Mouse (Mus musculus): ENCODE measurements around the gene Lkaaear1.

DNA sequence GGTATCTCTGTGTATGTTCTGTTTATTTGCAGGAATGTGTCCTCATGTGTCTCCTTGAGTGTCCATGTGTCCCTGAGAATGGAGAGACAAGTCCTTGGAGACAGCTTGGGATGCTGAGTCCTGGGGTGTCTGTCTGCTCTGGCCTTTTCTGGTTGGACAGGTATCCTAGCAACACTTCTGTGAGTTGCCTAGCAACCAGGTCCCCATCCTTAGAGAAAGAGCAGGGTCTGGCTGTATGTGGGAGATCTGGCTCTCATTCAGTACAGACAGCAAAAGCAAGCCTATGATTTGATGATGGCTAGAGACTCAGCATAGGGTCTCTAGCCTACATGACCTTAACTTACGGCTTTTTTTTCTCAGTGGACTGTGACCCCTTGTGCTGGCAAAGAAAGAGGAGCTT lies 15.5 kb upstream of the Lkaaear1 start:
- TF ChIP-seq HCFC1 (IDR thresholded peaks at IDR 0.05; ENCODE audit: borderline replicate concordance, insufficient read depth, low read length) (no peak), ZNF384 (IDR thresholded peaks at IDR 0.05; ENCODE audit: low read depth, low read length) (no peak), CHD2 (IDR thresholded peaks at IDR 0.05; ENCODE audit: low read depth, low read length) (no peak), ZC3H11A (IDR thresholded peaks at IDR 0.05; ENCODE audit: borderline replicate concordance, low read depth, low read length) (no peak)

All from ES-E14 (cell line).